Mouse (Mus musculus) spleen, embryonic (tissue): ENCODE measurements around the gene Nat10.

Experiments
- CTCF ChIA-PET: fragments of 350-600 bp; sonication (Branson Sonifier 250); formaldehyde crosslinking; loops from one replicate; lab custom pipeline; 2022; lab: Charles Lee

Nat10 gene

DNA sequence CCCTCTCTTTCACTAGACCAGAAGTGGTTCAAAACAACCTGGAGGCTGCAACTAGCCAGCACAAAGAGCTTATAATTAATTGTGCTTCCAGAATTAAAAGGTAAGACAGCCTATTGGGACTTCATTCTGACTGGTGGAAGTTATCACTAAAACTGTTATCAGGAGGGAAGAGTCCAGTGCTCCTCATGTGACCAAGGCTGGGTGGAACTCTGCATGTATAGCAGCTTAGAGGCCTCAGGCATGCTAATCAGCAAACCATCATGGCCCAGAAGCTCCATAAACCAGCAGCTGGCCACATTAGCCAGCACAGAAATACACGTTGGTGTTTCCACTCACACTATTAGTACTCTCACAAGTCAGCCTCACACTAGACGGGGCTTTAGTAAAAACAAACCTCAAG, 14.3 kb downstream of the Nat10 start:
- CTCF ChIA-PET, result no interaction called here

GRCm38 (mm10) chr2:103746096-103746495, 15.0 kb downstream of the Nat10 start:
- CTCF ChIA-PET, result no interaction called here

- CTCF ChIA-PET, result no interaction called here
Measured at GRCm38 (mm10) chr2:103745481-103745880, 15.6 kb downstream of the Nat10 start.

DNA sequence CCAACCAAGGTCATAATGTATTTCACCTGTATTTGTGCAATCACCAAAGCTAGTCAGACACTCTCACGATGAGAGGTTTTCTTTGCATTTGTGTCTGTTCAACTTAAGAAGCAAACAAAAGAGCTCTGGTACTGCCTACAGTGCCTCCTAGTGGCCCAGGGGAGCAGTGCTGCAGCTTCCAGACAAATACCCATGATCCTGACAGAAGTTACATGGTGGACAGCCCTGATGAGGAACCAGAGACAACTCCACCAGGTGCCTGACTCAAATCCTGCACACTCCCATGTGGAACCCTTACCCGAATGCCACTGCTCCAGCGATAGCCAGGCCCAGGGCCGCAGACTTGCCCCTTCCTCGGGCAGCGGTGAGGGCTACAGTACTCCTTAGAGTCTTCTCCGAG, 17.1 kb downstream of the Nat10 start:
- CTCF ChIA-PET, result no interaction called here

- CTCF ChIA-PET, result no interaction called here
Measured at GRCm38 (mm10) chr2:103743536-103743935, 17.5 kb downstream of the Nat10 start.

DNA sequence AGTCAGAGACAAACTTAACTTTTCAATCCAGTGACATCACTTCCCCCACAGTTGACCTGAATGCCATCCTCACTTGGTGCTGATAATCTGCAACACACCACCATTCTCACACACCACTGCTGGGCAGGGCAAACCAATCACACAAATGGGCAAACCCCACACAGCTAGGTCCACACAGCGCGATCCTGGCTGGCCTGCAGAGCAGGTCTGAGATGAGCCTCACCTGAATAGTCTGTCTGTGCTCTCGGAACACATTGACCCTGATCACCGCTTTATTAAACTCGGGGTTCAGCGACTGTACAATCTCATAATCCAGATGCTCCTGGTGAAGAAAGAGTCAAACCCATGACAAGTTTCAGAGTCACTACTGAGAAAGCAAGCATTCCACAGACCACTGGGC, 18.2 kb downstream of the Nat10 start:
- CTCF ChIA-PET, result no interaction called here

- CTCF ChIA-PET, result interaction anchor here (0.6 kb wide), 1 partner anchor 571 kb away, joined by 3 read pairs; no protein-coding TSS in a partner anchor
Measured at GRCm38 (mm10) chr2:103731423-103731822, 29.6 kb downstream of the Nat10 start.

DNA sequence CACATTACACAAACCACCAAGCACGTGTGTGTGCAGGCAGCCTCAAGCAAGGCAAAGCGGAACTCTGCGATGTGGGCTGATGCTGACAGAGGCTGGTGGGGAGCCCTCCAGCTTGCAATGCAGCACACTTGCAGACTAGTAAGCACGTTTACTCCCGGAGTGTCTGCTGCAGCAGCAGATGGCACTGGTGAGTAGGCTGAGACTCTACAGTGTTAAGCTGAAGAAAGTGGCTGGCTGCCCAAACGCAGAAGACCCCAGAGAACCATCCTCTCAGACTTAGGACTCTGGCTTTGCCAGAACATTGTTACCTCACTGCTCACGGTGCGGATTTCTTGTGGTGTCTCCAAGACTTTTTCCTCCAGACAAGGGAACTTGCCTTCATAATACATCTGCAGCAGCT, 30.1 kb downstream of the Nat10 start:
- CTCF ChIA-PET, result no interaction called here

DNA sequence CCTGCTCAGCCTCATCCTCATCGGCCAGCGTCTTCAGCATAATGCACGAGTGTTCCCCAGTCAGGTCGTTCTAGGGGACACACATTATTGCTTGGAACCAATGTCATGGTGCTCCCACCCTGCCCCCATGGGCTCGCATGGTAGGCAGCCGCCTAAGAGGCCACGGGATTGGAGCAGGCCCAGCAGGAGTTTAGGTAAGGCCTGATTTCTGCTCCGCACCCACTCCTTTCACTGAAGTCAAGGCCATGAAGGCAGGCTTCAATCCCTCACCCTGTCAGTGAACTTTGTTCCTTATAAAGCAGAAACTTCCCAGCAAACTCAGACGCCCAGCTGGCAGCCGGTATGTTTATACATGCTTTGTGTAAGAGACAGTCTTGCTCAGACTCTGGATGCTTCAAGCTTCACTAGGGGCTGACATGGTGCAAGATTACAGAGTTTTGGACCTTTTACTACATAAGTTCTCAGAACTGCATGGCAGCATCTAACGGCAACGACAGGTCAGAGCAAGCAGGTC, 33.0 kb downstream of the Nat10 start:
- CTCF ChIA-PET, result no interaction called here

GRCm38 (mm10) chr2:103724521-103724920, 36.5 kb downstream of the Nat10 start:
- CTCF ChIA-PET, result no interaction called here

DNA sequence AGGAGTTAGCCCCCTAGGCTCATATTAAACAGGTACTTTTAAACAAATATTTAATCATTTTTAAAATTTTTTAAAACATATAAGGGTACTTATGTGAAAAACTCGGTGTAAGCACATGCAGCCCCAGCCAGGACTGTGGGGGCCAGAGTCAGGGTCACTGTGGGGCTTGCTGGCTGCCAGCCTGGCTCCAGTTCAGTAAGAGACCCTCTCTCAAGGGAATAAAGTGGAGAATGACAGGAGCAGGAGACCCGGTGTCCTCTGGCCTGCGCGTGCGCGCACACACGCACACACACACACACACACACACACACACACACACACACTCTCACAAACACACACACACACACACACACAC, 41.8 kb downstream of the Nat10 start:
- CTCF ChIA-PET, result interaction anchor here (1.0 to 1.1 kb wide), 2 partner anchors 154 to 156 kb away, joined by 3 to 6 read pairs; no protein-coding TSS in a partner anchor

DNA sequence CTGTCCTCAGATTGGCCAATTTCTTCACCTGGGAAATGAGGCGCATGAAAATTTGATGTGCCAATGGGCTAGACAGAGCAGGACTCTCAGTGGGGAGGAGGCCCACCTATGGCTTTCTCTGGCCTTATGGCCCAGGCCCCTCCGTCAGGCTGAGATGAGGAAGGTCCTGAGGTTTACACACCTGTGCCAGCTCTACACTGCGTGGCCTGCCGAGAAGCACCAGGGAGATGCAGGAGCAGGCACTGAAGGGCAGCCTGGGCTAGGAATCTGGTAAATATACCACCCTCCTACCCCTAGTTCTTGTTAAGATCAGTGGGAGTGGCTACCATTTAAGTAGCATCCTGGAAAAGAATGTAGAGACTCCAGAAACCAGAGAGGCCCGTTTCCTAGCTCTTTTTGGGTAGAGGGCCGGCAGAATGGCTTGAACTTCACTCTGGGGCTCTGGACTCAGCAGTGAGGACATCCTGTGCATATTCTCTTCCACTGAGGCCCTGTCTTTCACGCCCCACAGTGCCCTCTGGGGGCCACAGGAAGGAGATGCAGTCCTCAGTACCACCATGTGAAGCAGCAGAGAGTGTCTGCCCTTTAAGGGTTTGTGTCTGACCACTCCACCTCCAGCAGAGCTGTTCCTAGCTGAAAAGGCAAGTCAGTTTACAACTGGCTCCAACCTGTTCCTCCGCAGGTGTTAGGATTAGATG, 42.3 kb downstream of the Nat10 start:
- CTCF ChIA-PET, result interaction anchor here (1.0 to 1.1 kb wide), 2 partner anchors 153 to 155 kb away, joined by 3 to 4 read pairs; no protein-coding TSS in a partner anchor

GRCm38 (mm10) chr2:103714412-103714811, 46.7 kb downstream of the Nat10 start:
- CTCF ChIA-PET, result no interaction called here

- CTCF ChIA-PET, result interaction anchor here (0.5 kb wide), 1 partner anchor 96 kb away, joined by 3 read pairs; no protein-coding TSS in a partner anchor
Measured at GRCm38 (mm10) chr2:103713831-103714230, 47.2 kb downstream of the Nat10 start.

GRCm38 (mm10) chr2:103710849-103711248, 50.2 kb downstream of the Nat10 start:
- CTCF ChIA-PET, result no interaction called here

DNA sequence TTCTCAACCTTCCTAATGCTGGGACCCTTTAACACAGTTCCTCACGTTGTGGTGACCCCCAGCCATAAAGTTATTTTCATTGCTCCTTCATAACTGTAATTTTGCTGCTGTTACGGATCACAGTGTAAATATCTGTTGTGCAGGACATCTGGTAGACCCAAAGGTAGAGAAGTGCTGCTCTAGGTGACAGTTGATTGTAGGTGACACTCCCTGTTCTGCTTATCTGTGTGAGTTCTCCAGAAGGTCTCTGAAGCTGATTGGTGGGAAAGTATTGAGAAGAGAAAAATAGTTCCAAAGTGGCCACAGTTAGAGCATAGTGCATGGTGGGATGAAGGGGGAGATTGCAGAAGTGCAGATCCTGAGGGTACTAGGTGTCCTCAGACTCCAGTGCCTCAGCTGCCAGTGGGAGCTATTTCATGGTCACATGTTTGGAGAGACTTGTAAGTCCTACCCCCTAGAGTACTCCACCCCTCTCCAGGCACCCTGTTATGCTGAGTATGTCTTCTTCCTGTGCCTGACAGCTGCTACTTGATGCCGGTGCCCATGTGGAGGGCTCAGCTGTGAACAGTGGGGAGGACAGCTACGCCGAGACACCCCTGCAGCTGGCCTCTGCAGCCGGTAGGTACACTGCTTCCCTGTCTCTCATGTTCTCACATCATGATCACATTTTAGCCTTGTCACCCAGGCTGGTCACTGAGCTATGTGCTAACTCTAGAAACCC, 53.9 kb downstream of the Nat10 start:
- CTCF ChIA-PET, result no interaction called here

DNA sequence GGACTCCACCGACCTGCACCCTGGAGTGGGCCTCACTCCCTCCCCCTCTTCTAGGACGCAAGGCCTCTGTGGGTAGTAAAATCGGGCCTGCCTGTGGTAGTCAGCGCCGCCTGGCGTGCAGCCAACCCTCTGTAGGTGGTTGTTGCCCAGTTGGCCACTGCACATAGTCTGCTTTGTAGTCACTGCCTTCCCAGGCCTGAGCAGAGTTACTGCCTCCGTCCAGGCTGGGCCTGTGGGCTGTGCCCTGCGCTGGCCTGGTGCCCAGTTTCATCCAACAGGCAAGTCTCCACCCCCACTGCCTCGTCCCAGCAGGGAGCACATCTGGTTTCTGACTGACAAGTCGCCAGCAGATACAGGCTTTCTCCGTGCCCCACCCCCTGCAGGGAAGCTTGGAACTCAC, 54.8 kb downstream of the Nat10 start:
- CTCF ChIA-PET, result no interaction called here

GRCm38 (mm10) chr2:103705826-103706225, 55.2 kb downstream of the Nat10 start:
- CTCF ChIA-PET, result no interaction called here

DNA sequence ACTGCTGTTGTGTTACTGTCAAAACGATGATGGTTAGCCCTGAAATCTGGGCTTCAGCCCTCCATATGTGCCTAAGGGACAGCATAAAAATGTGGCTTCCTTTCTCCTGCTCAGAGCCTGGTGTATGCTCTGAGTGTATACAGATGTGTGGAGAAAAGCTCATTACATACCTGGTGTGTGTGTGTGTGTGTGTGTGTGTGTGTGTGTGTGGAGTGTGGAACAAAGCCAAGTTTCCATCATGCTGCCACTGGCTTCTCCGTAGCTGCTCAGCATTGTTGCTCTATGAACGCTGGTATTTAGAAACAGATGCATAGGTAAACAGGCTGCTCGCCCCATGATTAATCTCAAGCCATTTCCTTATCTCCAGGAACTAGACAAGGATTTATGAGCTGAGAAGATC, 57.2 kb downstream of the Nat10 start:
- CTCF ChIA-PET, result no interaction called here

GRCm38 (mm10) chr2:103703336-103703735, 57.7 kb downstream of the Nat10 start:
- CTCF ChIA-PET, result no interaction called here

DNA sequence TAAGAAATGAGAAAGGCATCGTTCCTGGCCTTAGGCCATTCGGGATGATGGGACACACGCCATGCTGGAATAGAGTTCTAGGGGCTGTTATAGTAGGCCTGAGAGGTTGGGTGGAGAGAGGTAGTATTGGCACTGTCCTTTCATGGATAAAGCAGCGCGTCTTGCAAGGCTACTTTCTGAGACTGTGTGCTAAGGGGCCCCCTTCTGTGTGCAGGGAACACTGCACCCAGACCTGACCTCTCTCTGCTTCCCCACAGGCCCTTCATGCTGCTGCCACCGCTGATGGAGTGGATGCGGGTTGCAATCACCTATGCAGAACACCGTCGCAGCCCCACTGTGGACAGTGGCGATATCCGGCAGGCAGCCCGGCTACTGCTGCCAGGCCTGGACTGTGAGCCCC, 60.6 kb downstream of the Nat10 start:
- CTCF ChIA-PET, result interaction anchor here (0.6 kb wide), 2 partner anchors 20 to 242 kb away, joined by 3 to 4 read pairs; no protein-coding TSS in a partner anchor

DNA sequence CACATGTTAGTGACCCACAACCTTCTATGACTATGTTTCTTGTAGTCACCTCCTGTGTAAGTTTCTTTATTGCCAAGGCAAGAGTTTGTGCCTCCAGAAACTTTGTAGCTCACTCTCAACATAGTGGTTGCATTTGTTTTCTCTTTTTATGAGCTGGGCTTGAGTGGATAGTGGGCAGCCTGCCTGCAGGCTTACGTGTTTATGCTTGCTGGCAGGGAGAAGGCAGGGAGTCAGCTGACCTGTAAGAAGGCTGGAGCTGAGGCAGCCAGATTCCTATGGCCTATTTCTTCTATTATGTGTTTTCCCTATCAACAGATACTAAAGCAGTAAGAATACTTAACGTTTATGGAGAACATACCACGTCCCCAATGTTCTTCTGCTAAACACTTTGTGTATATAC, 64.9 kb downstream of the Nat10 start:
- CTCF ChIA-PET, result no interaction called here
